Mouse (Mus musculus) layer of hippocampus, adult 18-20 months (tissue): Measurements from ENCODE around the gene Olfr1177-ps. TPM values are rescaled to one million over a fixed set of nuclear protein-coding genes. Genes with fewer than 3 reads are reported as not detected.

Experiments used
- DNase-seq, 2 experiments: peaks; one replicate each; pipeline ENCODE4 v3.0.0; 2022; ENCODE audit warnings: low spot score in 2 of 2
- long read RNA-seq: library from polyadenylated mRNA; stranded (forward); transcript quantifications from one replicate; pipeline ENCODE4 v2.0.0, GENCODE M21; 2021
- total RNA-seq, 2 experiments: library from RNA; stranded (reverse); gene quantifications; 2 replicates each; pipeline ENCODE4 v1.2.3; 2021

Olfr1177-ps gene
- total RNA-seq: not detected
- long read RNA-seq: 0 reads

GRCm38 (mm10) chr2:88346392-88346791 is at the start of gene Olfr1177-ps:
Gene Olfr1177-ps (minus strand): TSS chr2:88346492.
- DNase-seq: no peak

- no peak for DNase-seq
These were observed 40.5 kb upstream of the Olfr1177-ps start, which contains the start of gene Olfr1178 for GRCm38 (mm10) chr2:88386762-88387161. Gene Olfr1178 (plus strand): TSS chr2:88387062.

GRCm38 (mm10) chr2:88356304-88356703 is 10.0 kb upstream of the Olfr1177-ps start:
- DNase-seq: peak in 1 of 2 experiments; percentile 23

- no peak for DNase-seq
These were observed 9.9 kb downstream of the Olfr1177-ps start, which contains the start of gene Olfr1176 for GRCm38 (mm10) chr2:88336421-88336820. Gene Olfr1176 (plus strand): TSS chr2:88336721.

DNA sequence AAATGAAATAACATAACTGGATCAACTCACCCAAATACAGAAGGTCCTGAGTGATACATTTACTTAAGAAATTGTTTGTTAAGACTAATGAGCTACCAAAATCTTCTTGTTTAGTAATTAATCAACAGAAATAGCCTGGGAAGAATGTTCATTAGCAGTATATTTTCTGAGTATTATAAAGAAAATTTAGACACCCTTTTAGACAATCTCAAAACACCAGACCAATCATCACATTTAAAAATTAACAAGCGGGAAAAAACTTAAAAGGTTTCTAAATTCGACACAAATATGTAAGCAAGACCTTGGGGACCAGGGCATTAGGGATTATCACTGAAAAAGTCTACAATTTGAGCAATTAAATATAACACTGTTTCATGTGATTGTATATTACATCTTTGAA is 19.2 kb downstream of the Olfr1177-ps start, which contains the start of gene Olfr1175-ps:
Gene Olfr1175-ps (minus strand): TSS at position 101 of the 400 bp plus-strand sequence.
- DNase-seq: no peak

DNA sequence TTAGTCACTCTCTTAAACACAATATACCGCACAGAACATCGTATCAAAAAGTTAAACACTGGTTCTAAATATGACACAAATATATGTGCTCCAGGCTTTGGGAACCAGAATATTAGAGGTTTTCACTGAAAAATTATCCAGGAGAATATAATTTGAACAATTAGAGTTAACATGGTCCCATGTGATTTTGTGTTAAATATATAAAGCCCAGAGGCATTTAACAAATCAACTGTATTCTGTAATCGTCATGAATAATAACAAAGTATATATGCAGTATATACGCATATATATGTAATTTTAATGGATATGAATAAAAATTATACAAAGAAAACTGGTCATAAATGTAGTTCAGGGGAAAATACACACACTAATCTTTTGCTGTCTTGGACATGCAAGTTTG is 31.3 kb downstream of the Olfr1177-ps start, which contains the start of gene Olfr1174-ps:
Gene Olfr1174-ps (minus strand): TSS at position 101 of the 400 bp plus-strand sequence.
- no peak for DNase-seq

Other genes starting within 250 kb of the Olfr1177-ps start
- gene Olfr1166, start 218.2 kb downstream of the Olfr1177-ps start, total RNA-seq: not detected
- not detected for gene Olfr1167, start 191.3 kb downstream of the Olfr1177-ps start, total RNA-seq
- gene Olfr1168, start 164.6 kb downstream of the Olfr1177-ps start, total RNA-seq: not detected
- not detected for gene Olfr1170, start 118.2 kb downstream of the Olfr1177-ps start, total RNA-seq
- not detected for gene Olfr1173, start 66.6 kb downstream of the Olfr1177-ps start, total RNA-seq
- not detected for gene Olfr1174-ps, start 31.4 kb downstream of the Olfr1177-ps start, total RNA-seq
- gene Olfr1175-ps, start 19.3 kb downstream of the Olfr1177-ps start, total RNA-seq: not detected
- not detected for gene Olfr1176, start 9.8 kb downstream of the Olfr1177-ps start, total RNA-seq
- not detected for gene Olfr1178, start 40.6 kb upstream of the Olfr1177-ps start, total RNA-seq
- gene Olfr1179, start 60.0 kb upstream of the Olfr1177-ps start, total RNA-seq: not detected
- gene Olfr1180, start 72.7 kb upstream of the Olfr1177-ps start, total RNA-seq: not detected
- gene Olfr1181, start 79.7 kb upstream of the Olfr1177-ps start, total RNA-seq: not detected
- not detected for gene Gm13757, start 102.6 kb upstream of the Olfr1177-ps start, total RNA-seq
- not detected for gene Olfr1183, start 108.4 kb upstream of the Olfr1177-ps start, total RNA-seq
- gene Olfr1184, start 137.1 kb upstream of the Olfr1177-ps start, total RNA-seq: not detected
- gene Olfr1185-ps1, start 146.8 kb upstream of the Olfr1177-ps start, total RNA-seq: not detected
- gene Olfr1186, start 172.1 kb upstream of the Olfr1177-ps start, total RNA-seq: not detected
- not detected for gene Olfr1188, start 210.4 kb upstream of the Olfr1177-ps start, total RNA-seq
- gene Olfr1189, start 240.0 kb upstream of the Olfr1177-ps start, total RNA-seq: not detected